Mouse (Mus musculus) inflammation-experienced regulatory T-cells, adult 6 months (primary cell): ENCODE results near the gene Kcnq2. TPM values are rescaled to one million over a fixed set of nuclear protein-coding genes. Genes with fewer than 3 reads are reported as not detected.

ENCODE experiments used
- ATAC-seq: one replicate; pipeline ENCODE4 v1.8.0; 2017
- polyA plus RNA-seq, 3 experiments: library from polyadenylated mRNA; unstranded; fragments of 100-300 nt; shearing (Covaris generic); gene quantifications; one replicate each; pipeline ENCODE4 v1.2.1; 2017

Kcnq2 gene
- polyA plus RNA-seq, 3 experiments from 2014 or later: 0.19 TPM; not detected in 2

- ATAC-seq: no peak
Measured at GRCm38 (mm10) chr2:181146976-181147545, 12.0 kb upstream of the Kcnq2 start.

GRCm38 (mm10) chr2:181144675-181145074, 9.6 kb upstream of the Kcnq2 start:
- no peak for ATAC-seq

DNA sequence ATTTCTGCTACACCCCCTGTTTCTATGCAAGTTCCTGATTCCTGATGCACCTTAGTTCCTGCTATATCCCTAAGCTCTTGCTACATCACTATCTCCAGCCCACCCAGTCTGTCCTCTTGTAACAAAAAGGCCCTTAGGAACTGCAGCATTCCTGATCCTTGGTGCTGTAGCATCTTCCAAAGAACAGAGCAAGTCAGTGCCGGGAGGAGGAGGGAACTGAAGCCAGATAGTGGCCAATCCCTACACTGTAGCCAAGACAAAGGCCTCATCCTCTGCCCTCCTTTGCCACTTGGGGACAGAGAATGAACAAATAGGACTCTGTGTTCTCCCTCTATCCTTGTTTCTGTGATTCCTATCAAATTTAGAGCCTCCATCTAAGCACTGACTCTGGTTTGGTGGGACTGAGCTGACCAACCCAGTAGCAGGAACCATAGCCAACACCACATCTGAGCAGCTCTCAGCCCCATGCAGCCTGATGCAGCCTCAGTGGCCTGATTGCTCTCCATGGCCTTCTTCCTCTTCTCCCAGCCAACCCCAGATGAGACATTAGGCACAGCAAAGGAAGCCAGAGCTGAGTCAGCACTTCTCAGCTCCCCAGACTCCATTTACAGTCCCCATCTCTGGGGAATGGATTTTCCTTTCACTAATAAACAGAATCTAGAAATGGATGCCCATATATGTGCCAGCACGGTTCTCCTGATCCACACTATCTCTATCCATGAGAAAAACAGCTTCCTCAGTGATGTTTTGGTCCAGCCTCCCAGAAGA, 8.6 kb upstream of the Kcnq2 start:
- no peak for ATAC-seq

GRCm38 (mm10) chr2:181142703-181143135, 7.6 kb upstream of the Kcnq2 start:
- no peak for ATAC-seq

DNA sequence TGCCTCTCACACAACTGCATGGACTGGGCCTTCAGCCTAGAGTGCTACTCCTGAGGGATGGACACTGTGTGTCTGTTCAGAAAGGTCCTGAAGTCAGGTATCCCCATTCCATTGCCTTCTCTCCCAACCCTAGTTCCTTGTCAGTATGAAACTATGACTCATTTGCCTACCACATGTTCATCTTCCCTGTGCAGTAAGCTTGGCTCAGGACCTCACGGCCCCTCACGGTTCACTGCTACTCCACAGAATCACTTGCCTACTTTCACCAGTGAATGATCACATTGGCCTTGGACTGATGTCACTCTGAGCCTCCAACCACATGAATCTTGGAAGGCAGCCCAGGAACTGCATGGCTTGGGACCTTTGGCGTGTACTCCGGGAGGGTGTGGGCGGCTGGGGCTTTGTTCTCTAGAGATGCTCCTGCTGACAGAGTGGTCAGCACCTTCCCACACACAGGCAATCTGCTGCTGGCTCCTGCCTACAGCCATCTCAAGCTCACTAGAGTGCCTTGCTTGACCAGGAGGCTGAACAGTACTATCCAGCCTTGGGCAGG, 4.6 kb upstream of the Kcnq2 start:
- no peak for ATAC-seq

- ATAC-seq: no peak
Measured at GRCm38 (mm10) chr2:181136934-181137333, 1.8 kb upstream of the Kcnq2 start.

DNA sequence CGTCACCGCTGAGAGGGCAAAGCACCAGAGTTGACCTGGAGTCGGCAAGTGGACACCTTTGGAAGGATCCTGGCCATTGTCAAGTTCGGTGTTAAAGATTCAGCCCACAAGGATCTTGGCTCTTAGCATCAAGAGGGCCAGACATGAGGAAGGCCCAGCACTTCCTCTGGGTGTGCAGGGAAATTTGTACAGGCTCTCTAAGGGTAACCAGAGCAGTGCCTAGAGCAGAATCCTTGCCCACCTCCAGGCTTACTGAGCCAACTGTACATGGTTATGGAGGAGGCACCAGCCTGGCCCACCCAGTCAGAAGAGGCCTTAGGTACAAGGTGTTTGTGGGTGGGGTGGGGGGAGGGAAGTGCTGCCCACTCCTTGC, 332 bp upstream of the Kcnq2 start:
- ATAC-seq: no peak

DNA sequence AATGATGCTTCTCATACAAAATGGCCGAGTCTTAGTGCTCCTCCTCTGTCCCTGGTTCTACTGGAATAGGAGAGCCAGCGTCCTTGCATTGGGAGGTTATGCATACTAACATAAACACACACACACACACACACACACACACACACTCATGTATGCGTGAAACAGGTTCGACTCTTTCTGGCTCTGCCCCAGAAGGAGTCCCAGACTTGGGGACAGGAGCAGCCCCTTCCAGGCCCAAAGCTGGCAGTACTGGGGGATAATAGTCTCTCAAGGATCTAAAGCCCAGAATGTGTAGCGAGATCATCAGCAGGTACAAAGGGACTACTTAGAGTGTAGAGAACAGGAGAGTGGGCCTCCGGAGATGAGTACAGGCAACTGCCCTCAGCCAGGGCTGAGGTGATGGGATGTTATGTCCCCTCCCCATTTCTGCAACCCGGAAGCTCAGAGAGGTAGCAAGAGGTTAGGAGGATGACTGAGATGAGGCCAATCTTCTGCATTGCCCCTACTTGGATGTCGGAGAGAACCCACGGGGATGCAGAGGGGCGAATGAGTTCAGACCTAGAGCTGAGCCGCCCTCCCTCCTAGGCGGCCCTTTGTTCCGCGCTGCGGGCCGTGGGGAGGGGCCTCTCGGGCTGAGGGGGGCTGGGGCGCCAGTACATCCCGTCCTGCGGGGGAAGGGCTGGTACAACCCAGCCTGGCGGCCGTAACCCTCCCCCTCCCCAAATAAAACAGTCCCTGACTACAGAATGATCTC, 1.1 kb downstream of the Kcnq2 start:
- ATAC-seq: no peak

GRCm38 (mm10) chr2:181130245-181130644, 4.9 kb downstream of the Kcnq2 start:
- ATAC-seq: no peak

GRCm38 (mm10) chr2:181128963-181129362, 6.1 kb downstream of the Kcnq2 start:
- ATAC-seq: no peak

GRCm38 (mm10) chr2:181127786-181128185, 7.3 kb downstream of the Kcnq2 start:
- ATAC-seq: no peak

DNA sequence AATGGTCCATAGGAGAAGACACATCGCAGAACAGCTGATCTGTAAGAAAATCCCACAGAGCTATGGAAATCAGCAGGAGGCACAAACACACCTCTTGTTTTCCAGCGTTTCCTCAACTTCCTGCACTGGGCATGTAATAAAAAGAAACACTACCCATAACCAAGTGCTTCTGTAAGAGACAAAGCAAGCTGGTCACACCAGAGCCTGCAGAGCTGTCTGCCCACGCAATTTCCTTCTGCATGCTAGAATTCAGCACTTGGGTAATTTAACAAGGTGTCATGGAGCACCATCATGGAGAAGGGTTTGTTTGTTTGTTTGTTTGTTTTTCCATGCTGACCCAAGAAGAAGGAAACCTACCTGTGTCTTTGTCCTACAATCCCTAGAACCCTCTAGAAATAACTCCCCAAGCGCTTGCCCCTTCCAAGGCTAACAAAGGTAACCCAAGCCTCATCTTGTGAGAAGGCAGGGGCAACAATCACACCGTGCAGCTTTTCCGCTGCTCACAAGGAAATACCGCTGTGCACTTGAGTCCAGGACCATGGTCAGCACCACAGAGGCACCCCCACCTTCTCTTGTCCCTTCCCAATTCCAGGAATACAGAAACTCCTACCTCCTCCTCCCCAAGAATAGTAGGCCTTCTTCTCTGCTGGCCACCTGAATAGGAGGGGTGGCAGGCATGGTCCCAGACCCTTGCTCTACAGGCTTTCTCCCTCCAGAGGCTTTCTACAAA, 9.2 kb downstream of the Kcnq2 start:
- no peak for ATAC-seq

DNA sequence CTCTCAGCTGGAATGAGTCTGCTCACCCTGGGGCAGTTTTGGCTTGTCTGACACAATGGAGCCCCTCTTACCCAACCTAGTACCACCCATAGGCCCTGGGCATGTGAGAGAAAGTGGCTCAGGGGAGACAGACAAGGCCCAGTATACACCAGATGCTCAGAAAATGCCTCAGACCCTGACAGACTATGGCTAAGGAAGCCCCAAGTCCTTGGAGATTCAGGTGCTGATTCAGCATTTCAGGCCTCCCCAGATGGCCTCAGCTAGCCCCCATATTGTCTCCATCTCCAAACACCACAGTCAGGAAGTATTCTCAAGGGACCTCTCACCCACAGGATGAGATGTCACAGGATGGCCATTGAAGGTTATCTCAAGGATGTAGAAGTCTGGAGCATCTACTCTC, 12.5 kb downstream of the Kcnq2 start:
- ATAC-seq: no peak

DNA sequence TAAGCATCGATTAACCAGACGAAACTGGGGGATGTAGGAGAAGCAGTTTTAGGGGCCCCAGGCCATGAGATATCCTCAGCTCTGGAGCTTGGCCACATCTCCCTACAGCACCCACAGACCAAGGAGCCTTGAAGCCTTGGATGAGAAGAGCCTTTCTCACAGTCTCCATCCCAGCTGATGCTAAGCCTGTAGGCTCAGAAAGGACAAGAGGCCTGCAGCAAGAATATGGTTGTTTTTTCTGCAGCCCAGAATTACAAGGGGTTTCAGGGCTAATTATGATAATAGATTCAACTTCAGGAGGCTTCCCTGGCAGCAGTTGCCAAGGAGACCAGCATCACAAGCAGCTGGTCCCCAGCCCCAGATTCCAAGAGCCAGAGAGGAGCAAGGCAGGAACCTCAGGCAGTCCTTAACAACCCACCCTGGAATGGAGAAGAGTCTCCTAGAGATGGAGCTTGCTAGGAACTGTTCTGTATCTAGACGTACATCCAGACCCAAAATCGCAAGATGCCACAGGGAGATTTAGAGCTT, 14.1 kb downstream of the Kcnq2 start:
- no peak for ATAC-seq

DNA sequence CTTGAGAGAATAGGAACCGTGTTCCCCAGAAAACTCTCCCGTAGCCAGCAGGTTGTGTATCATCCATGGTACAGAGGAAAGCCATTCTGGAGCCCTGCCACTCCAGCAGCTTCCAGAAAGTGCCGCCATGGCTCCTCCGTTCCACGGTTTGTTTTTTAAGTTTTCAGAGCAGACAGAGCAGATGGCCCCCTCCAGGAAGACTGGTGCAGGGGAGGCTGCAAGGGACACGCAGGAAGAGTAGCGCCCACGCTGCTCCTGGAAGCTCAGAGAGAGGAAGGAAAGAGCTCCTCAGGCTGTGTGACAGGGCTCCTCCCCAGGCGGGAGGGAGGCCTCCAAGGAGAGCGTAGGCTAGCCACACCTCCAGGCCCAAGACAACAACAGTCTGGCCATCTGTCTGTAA, 15.1 kb downstream of the Kcnq2 start:
- no peak for ATAC-seq

DNA sequence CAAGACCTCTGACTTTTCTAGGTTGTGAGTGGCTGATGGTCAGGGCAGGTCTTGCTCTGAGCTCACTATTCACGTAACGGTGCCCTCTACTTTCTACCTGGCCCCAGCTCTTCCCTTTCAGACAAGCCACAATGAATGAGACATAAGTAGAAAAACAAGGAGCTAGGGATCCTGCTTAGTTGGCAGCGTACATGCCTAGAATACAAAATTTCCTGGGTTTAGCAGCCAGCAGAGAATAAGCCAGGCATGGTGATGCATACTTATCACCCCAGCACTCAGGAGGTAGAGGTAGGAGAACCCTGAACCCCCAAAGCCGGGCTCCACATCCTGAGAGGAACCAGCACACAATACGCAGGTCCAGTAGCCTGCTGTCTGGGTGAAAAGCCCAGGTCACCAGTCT, 18.7 kb downstream of the Kcnq2 start:
- ATAC-seq: no peak

- no peak for ATAC-seq
Measured at GRCm38 (mm10) chr2:181115367-181115766, 19.7 kb downstream of the Kcnq2 start.

- ATAC-seq: no peak
Measured at GRCm38 (mm10) chr2:181113762-181114361, 21.2 kb downstream of the Kcnq2 start.

DNA sequence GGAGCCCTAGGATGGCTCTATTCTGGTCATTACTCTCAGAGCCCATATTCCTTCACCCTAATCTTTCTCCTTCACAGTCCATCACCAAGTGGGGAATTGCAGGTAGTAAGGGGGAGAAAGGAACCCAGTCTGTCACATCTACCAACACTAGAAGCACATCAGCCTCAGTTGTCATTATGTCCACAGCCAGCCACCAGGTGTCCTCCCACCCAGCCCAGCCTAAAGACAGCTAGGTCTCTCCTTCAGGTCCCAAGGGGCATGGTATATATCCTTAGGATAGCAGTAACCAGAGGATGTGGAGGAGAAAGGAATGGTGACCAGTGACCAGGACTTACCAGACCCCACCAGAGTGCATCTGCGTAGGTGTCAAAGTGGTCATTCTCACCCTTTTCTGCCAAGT, 23.4 kb downstream of the Kcnq2 start:
- no peak for ATAC-seq

GRCm38 (mm10) chr2:181104111-181104510, 31.0 kb downstream of the Kcnq2 start:
- no peak for ATAC-seq

- ATAC-seq: no peak
Measured at GRCm38 (mm10) chr2:181102161-181102560, 32.9 kb downstream of the Kcnq2 start.

- no peak for ATAC-seq
Measured at GRCm38 (mm10) chr2:181101626-181102025, 33.5 kb downstream of the Kcnq2 start.
